Mouse (Mus musculus) C2C12 (cell line): Measurements from ENCODE around the gene A330070K13Rik. TPM values are rescaled to one million over a fixed set of nuclear protein-coding genes. Genes with fewer than 3 reads are reported as not detected.

Experiments used
- H3K27me3 ChIP-seq: one replicate; pipeline ENCODE4 v1.6.1; 2011; ENCODE audit not compliant: control insufficient read depth, insufficient read depth, insufficient read length
- H3K36me3 ChIP-seq: one replicate; pipeline ENCODE4 v1.6.1; 2011; ENCODE audit not compliant: control insufficient read depth, insufficient read depth
- H3K4me3 ChIP-seq: one replicate; pipeline ENCODE4 v1.5.1; 2011; ENCODE audit warnings: mild to moderate bottlenecking, control low read depth; ENCODE audit not compliant: poor library complexity, insufficient read depth, severe bottlenecking
- H3K79me2 ChIP-seq: one replicate; pipeline ENCODE4 v1.6.1; 2011; ENCODE audit not compliant: control insufficient read depth, insufficient read depth
- H3K79me3 ChIP-seq: one replicate; pipeline ENCODE4 v1.6.1; 2011; ENCODE audit warnings: low read depth, control low read depth
- H3ac ChIP-seq: one replicate; pipeline ENCODE3; 2011; ENCODE audit warnings: low read depth; ENCODE audit not compliant: control insufficient read depth, insufficient read length
- CEBPB ChIP-seq: IDR thresholded peaks from one replicate; pipeline ENCODE4 v1.6.1; 2011; ENCODE audit warnings: low read depth, mild to moderate bottlenecking, control low read depth, moderate library complexity
- CTCF ChIP-seq: IDR thresholded peaks from one replicate; pipeline ENCODE4 v1.5.1; 2011; ENCODE audit not compliant: control insufficient read depth, insufficient read depth, insufficient read length
- FOSL1 ChIP-seq: IDR thresholded peaks from one replicate; pipeline ENCODE4 v1.8.0; 2011; ENCODE audit warnings: mild to moderate bottlenecking, low read length; ENCODE audit not compliant: poor library complexity, insufficient read depth, severe bottlenecking
- MAX ChIP-seq: IDR thresholded peaks from one replicate; pipeline ENCODE4 v1.6.1; 2011; ENCODE audit warnings: mild to moderate bottlenecking, control low read depth
- MYOD1 ChIP-seq: IDR thresholded peaks from one replicate; pipeline ENCODE4 v1.6.1; 2011; ENCODE audit warnings: low read depth; ENCODE audit not compliant: control insufficient read depth, insufficient read length
- MYOG ChIP-seq: IDR thresholded peaks from one replicate; pipeline ENCODE4 v1.6.1; 2011; ENCODE audit not compliant: control insufficient read depth, insufficient read length; ENCODE audit errors: extremely low read depth
- USF1 ChIP-seq: IDR thresholded peaks from one replicate; pipeline ENCODE4 v1.6.1; 2011; ENCODE audit warnings: low read depth, mild to moderate bottlenecking, control low read depth, moderate library complexity
- polyA plus RNA-seq: library from polyadenylated mRNA; unstranded; fragments of >200 nt; fragmentation: generic; extraction: Trizol; gene quantifications from one replicate; pipeline ENCODE4 v1.2.1, GENCODE M21; 2012; ENCODE audit warnings: missing spikeins

Gene A330070K13Rik
- polyA plus RNA-seq, 1 experiment = not detected

- no peak for TF ChIP-seq FOSL1
- TF ChIP-seq CTCF = no peak
- TF ChIP-seq MYOG = no peak
- no peak for TF ChIP-seq MAX
- no peak for TF ChIP-seq CEBPB
- TF ChIP-seq USF1 = no peak
- no peak for TF ChIP-seq MYOD1
These were observed 10.7 kb upstream of the A330070K13Rik start for GRCm38 (mm10) chr5:130395142-130395541.

GRCm38 (mm10) chr5:130394386-130394785 lies 10.0 kb upstream of the A330070K13Rik start:
- Histone ChIP-seq H3K79me2 (no peaks in the 10 kb centered on the region), H3K36me3 (no peaks in the 10 kb centered on the region), H3K4me3 (no peak overlapping the region), H3K79me3 (no peaks in the 10 kb centered on the region), H3K27me3 (no peaks in the 10 kb centered on the region), H3ac (no peak overlapping the region)
- TF ChIP-seq USF1 (no peak), FOSL1 (no peak), MAX (no peak)

More at GRCm38 (mm10) chr5:130395142-130395541, 10.7 kb upstream of the A330070K13Rik start:
- Histone ChIP-seq H3K79me3 (no peaks in the 10 kb centered on the region), H3K79me2 (no peaks in the 10 kb centered on the region), H3K36me3 (no peaks in the 10 kb centered on the region), H3K27me3 (no peaks in the 10 kb centered on the region), H3ac (no peak overlapping the region), H3K4me3 (no peak overlapping the region)

- no peaks in the 10 kb centered on the region for H3K79me2 ChIP-seq
- no peak overlapping the region for H3ac ChIP-seq
- H3K36me3 ChIP-seq = no peaks in the 10 kb centered on the region
- no peaks in the 10 kb centered on the region for H3K27me3 ChIP-seq
- no peaks in the 10 kb centered on the region for H3K79me3 ChIP-seq
- H3K4me3 ChIP-seq = no peak overlapping the region
- TF ChIP-seq FOSL1 (no peak), MAX (no peak), USF1 (no peak), MYOD1 (no peak), CEBPB (no peak), CTCF (no peak), MYOG (no peak)
These were observed 9.4 kb upstream of the A330070K13Rik start for GRCm38 (mm10) chr5:130393618-130394355.

- peaks cover 3% of the 10 kb centered on the region for H3K27me3 ChIP-seq
- H3ac ChIP-seq = no peak overlapping the region
- no peaks in the 10 kb centered on the region for H3K36me3 ChIP-seq
- H3K79me2 ChIP-seq = no peaks in the 10 kb centered on the region
- H3K79me3 ChIP-seq = no peaks in the 10 kb centered on the region
- TF ChIP-seq FOSL1 = no peak
- TF ChIP-seq CEBPB = no peak
- no peak for TF ChIP-seq USF1
- TF ChIP-seq MYOD1 = no peak
- TF ChIP-seq CTCF = no peak
- no peak for TF ChIP-seq MAX
- TF ChIP-seq MYOG = no peak
- H3K4me3 ChIP-seq = no peak overlapping the region
These were observed 2.0 kb upstream of the A330070K13Rik start for GRCm38 (mm10) chr5:130386418-130386817.

- Histone ChIP-seq H3K4me3 (no peak overlapping the region), H3K36me3 (no peaks in the 10 kb centered on the region), H3K79me2 (no peaks in the 10 kb centered on the region), H3ac (no peak overlapping the region), H3K27me3 (no peaks in the 10 kb centered on the region), H3K79me3 (no peaks in the 10 kb centered on the region)
- TF ChIP-seq MYOG (no peak), FOSL1 (no peak), CTCF (no peak), CEBPB (no peak)
These were observed 9.0 kb downstream of the A330070K13Rik start for GRCm38 (mm10) chr5:130375411-130375810.

GRCm38 (mm10) chr5:130369237-130369636 lies 15.2 kb downstream of the A330070K13Rik start, which contains the start of gene Caln1:
Gene Caln1 (plus strand): TSS chr5:130369455.
- H3K4me3 ChIP-seq = no peak within 1 kb of the TSS
- no peaks in the 10 kb centered on the region for H3K36me3 ChIP-seq
- TF ChIP-seq USF1 (no peak), MAX (no peak), CEBPB (no peak), MYOD1 (no peak), CTCF (no peak), FOSL1 (no peak), MYOG (no peak)
- no peaks in the 10 kb centered on the region for H3K27me3 ChIP-seq
- H3K79me2 ChIP-seq = no peaks in the 10 kb centered on the region
- no peaks in the 10 kb centered on the region for H3K79me3 ChIP-seq
- no peak within 1 kb of the TSS for H3ac ChIP-seq
